Mouse (Mus musculus): Measurements from ENCODE around the gene 6030408B16Rik. TPM values are rescaled to one million over a fixed set of nuclear protein-coding genes. Genes with fewer than 3 reads are reported as not detected.

6030408B16Rik gene
- polyA plus RNA-seq, 1 experiment = not detected

- H3K36me3 ChIP-seq (ENCODE audit: control insufficient read depth) = peaks cover 48% of the 10 kb centered on the region
- H3K9me3 ChIP-seq (ENCODE audit: control insufficient read depth, low read length) = no peaks in the 10 kb centered on the region
- peaks cover 3% of the 10 kb centered on the region for H3K4me1 ChIP-seq (ENCODE audit: control insufficient read depth)
- TF ChIP-seq GATA1 (IDR thresholded peaks at IDR 0.05; ENCODE audit: low read length) (no peak), TAL1 (IDR thresholded peaks at IDR 0.05; ENCODE audit: low read length) (no peak)
- H3K27me3 ChIP-seq (ENCODE audit: control insufficient read depth) = no peaks in the 10 kb centered on the region
- H3K4me3 ChIP-seq (replicated peaks) = no peak overlapping the region
These were observed 1.0 kb upstream of the 6030408B16Rik start for GRCm38 (mm10) chr15:101292012-101292411.

- Histone ChIP-seq H3K27me3 (ENCODE audit: control insufficient read depth) (no peaks in the 10 kb centered on the region), H3K9me3 (ENCODE audit: control insufficient read depth, low read length) (no peaks in the 10 kb centered on the region), H3K4me1 (ENCODE audit: control insufficient read depth) (peaks cover under 1% of the 10 kb centered on the region), H3K4me3 (replicated peaks) (no peak overlapping the region), H3K36me3 (ENCODE audit: control insufficient read depth) (peaks cover 26% of the 10 kb centered on the region)
- TF ChIP-seq GATA1 (IDR thresholded peaks at IDR 0.05; ENCODE audit: low read length) (no peak), TAL1 (IDR thresholded peaks at IDR 0.05; ENCODE audit: low read length) (no peak)
These were observed 1.2 kb downstream of the 6030408B16Rik start for GRCm38 (mm10) chr15:101294028-101294894.

GRCm38 (mm10) chr15:101295106-101295505 lies 2.1 kb downstream of the 6030408B16Rik start:
- Histone ChIP-seq H3K4me3 (replicated peaks) (no peak overlapping the region), H3K9me3 (ENCODE audit: control insufficient read depth, low read length) (no peaks in the 10 kb centered on the region)
- no peak for TF ChIP-seq TAL1 (IDR thresholded peaks at IDR 0.05; ENCODE audit: low read length)
- TF ChIP-seq GATA1 (IDR thresholded peaks at IDR 0.05; ENCODE audit: low read length) = no peak

GRCm38 (mm10) chr15:101295616-101296015 lies 2.6 kb downstream of the 6030408B16Rik start:
- Histone ChIP-seq H3K4me3 (replicated peaks) (no peak overlapping the region), H3K4me1 (ENCODE audit: control insufficient read depth) (peaks cover 9% of the 10 kb centered on the region), H3K9me3 (ENCODE audit: control insufficient read depth, low read length) (no peaks in the 10 kb centered on the region), H3K27me3 (ENCODE audit: control insufficient read depth) (no peaks in the 10 kb centered on the region), H3K36me3 (ENCODE audit: control insufficient read depth) (peaks cover 12% of the 10 kb centered on the region)
- TF ChIP-seq TAL1 (IDR thresholded peaks at IDR 0.05; ENCODE audit: low read length) (no peak), GATA1 (IDR thresholded peaks at IDR 0.05; ENCODE audit: low read length) (no peak)

More at GRCm38 (mm10) chr15:101295106-101295505, 2.1 kb downstream of the 6030408B16Rik start:
- H3K27me3 ChIP-seq (ENCODE audit: control insufficient read depth) = no peaks in the 10 kb centered on the region
- peaks cover 8% of the 10 kb centered on the region for H3K4me1 ChIP-seq (ENCODE audit: control insufficient read depth)
- peaks cover 18% of the 10 kb centered on the region for H3K36me3 ChIP-seq (ENCODE audit: control insufficient read depth)

GRCm38 (mm10) chr15:101296091-101296490 lies 3.1 kb downstream of the 6030408B16Rik start:
- TF ChIP-seq TAL1 (IDR thresholded peaks at IDR 0.05; ENCODE audit: low read length) (no peak), GATA1 (IDR thresholded peaks at IDR 0.05; ENCODE audit: low read length) (no peak)
- Histone ChIP-seq H3K27me3 (ENCODE audit: control insufficient read depth) (no peaks in the 10 kb centered on the region), H3K4me3 (replicated peaks) (no peak overlapping the region), H3K9me3 (ENCODE audit: control insufficient read depth, low read length) (no peaks in the 10 kb centered on the region), H3K36me3 (ENCODE audit: control insufficient read depth) (peaks cover 8% of the 10 kb centered on the region), H3K4me1 (ENCODE audit: control insufficient read depth) (peaks cover 9% of the 10 kb centered on the region)

GRCm38 (mm10) chr15:101297988-101298387 lies 5.0 kb downstream of the 6030408B16Rik start:
- Histone ChIP-seq H3K4me3 (replicated peaks) (no peak overlapping the region), H3K9me3 (ENCODE audit: control insufficient read depth, low read length) (no peaks in the 10 kb centered on the region), H3K4me1 (ENCODE audit: control insufficient read depth) (peaks cover 9% of the 10 kb centered on the region), H3K36me3 (ENCODE audit: control insufficient read depth) (no peaks in the 10 kb centered on the region), H3K27me3 (ENCODE audit: control insufficient read depth) (no peaks in the 10 kb centered on the region)
- TF ChIP-seq GATA1 (IDR thresholded peaks at IDR 0.05; ENCODE audit: low read length) = no peak
- TF ChIP-seq TAL1 (IDR thresholded peaks at IDR 0.05; ENCODE audit: low read length) = no peak

- Histone ChIP-seq H3K4me1 (ENCODE audit: control insufficient read depth) (peaks cover 9% of the 10 kb centered on the region), H3K4me3 (replicated peaks) (no peak overlapping the region), H3K9me3 (ENCODE audit: control insufficient read depth, low read length) (peaks cover 3% of the 10 kb centered on the region), H3K36me3 (ENCODE audit: control insufficient read depth) (no peaks in the 10 kb centered on the region), H3K27me3 (ENCODE audit: control insufficient read depth) (no peaks in the 10 kb centered on the region)
- no peak for TF ChIP-seq GATA1 (IDR thresholded peaks at IDR 0.05; ENCODE audit: low read length)
- TF ChIP-seq TAL1 (IDR thresholded peaks at IDR 0.05; ENCODE audit: low read length) = no peak
These were observed 5.5 kb downstream of the 6030408B16Rik start for GRCm38 (mm10) chr15:101298550-101298949.

GRCm38 (mm10) chr15:101299480-101299960 lies 6.5 kb downstream of the 6030408B16Rik start:
- H3K4me3 ChIP-seq (replicated peaks) = no peak overlapping the region

GRCm38 (mm10) chr15:101300128-101300527 lies 7.1 kb downstream of the 6030408B16Rik start:
- no peak for TF ChIP-seq TAL1 (IDR thresholded peaks at IDR 0.05; ENCODE audit: low read length)
- no peak for TF ChIP-seq GATA1 (IDR thresholded peaks at IDR 0.05; ENCODE audit: low read length)
- Histone ChIP-seq H3K4me1 (ENCODE audit: control insufficient read depth) (peaks cover 9% of the 10 kb centered on the region), H3K36me3 (ENCODE audit: control insufficient read depth) (no peaks in the 10 kb centered on the region), H3K4me3 (replicated peaks) (no peak overlapping the region), H3K9me3 (ENCODE audit: control insufficient read depth, low read length) (peaks cover 3% of the 10 kb centered on the region), H3K27me3 (ENCODE audit: control insufficient read depth) (no peaks in the 10 kb centered on the region)

More at GRCm38 (mm10) chr15:101299480-101299960, 6.5 kb downstream of the 6030408B16Rik start:
- TF ChIP-seq TAL1 (IDR thresholded peaks at IDR 0.05; ENCODE audit: low read length) = no peak
- no peak for TF ChIP-seq GATA1 (IDR thresholded peaks at IDR 0.05; ENCODE audit: low read length)
- Histone ChIP-seq H3K9me3 (ENCODE audit: control insufficient read depth, low read length) (peaks cover 3% of the 10 kb centered on the region), H3K27me3 (ENCODE audit: control insufficient read depth) (no peaks in the 10 kb centered on the region), H3K4me1 (ENCODE audit: control insufficient read depth) (peaks cover 9% of the 10 kb centered on the region), H3K36me3 (ENCODE audit: control insufficient read depth) (no peaks in the 10 kb centered on the region)

Measured in erythroblast, embryonic 14.5 days (primary cell).